Mouse (Mus musculus): ENCODE measurements around the gene Maip1. TPM values are rescaled to one million over a fixed set of nuclear protein-coding genes. Genes with fewer than 3 reads are reported as not detected.

The Maip1 gene
- polyA plus RNA-seq, 1 experiment from 2014 or later, result 16.8 TPM

DNA sequence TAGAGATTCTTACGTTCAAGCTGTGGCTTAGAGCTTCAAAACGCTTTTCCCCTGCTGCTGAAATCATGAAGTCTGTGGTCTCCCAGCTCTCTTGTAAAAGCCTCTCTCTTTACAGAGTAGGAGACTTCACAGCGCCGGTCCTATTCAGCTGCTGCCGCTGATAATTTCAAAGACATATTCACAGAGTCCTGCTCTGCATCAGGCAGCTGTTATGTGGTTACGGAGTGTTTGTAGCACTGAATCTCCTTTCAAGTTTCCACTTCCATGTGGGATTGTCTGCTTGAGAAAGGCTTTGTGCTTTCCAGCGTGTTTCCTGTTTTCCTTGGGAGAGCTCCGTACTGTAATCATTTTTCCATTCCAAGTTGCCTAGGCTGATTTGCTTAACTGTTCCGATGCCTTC is 30.8 kb downstream of the Maip1 start:
- 8% methylated on average over 9 of the region's 9 CpGs for WGBS
- Histone ChIP-seq H3K9ac (ENCODE audit: low read depth, low read length) (peak overlapping the region; percentile 47), H3K4me2 (ENCODE audit: low read depth, low read length) (peak overlapping the region; percentile 47), H3K36me3 (ENCODE audit: control insufficient read depth, insufficient read depth, low read length) (no peaks in the 10 kb centered on the region), H3K9me3 (ENCODE audit: control insufficient read depth, low read length) (no peaks in the 10 kb centered on the region), H3K4me1 (ENCODE audit: control insufficient read depth, insufficient read depth, low read length) (peaks cover 27% of the 10 kb centered on the region), H3K4me3 (ENCODE audit: low read depth, low read length) (peak overlapping the region; percentile 19), H3K27ac (replicated peaks; ENCODE audit: low read depth, low read length) (peak overlapping the region; percentile 85), H3K27me3 (replicated peaks; ENCODE audit: control insufficient read depth, insufficient read depth, low read length) (no peaks in the 10 kb centered on the region)
- ATAC-seq (ENCODE audit: low read depth), result peak; percentile 94
- DNase-seq (ENCODE audit: low spot score), result peak; percentile 95

DNA sequence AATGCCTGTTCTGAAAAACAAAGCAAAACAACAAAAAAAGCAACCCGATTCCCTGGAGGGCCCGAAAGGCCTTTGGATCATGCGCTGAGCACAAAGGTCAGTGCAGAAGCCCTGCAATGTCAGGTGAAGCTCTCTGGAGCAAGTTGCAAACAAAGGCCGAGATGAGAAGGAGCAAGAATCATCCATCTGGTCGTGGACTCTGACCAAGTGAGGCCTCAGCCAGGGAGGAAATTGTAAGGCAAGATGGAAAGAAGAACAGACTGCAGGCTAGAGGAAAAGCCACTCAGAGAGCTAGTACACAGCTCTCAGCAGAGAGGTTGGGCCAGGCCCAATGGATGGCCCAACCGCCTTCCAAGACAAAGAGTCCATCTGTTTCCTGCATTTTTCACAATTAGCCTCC is 32.9 kb downstream of the Maip1 start:
- 72% methylated on average over 6 of the region's 6 CpGs for WGBS
- H3K4me3 ChIP-seq (ENCODE audit: low read depth, low read length), result no peak overlapping the region

DNA sequence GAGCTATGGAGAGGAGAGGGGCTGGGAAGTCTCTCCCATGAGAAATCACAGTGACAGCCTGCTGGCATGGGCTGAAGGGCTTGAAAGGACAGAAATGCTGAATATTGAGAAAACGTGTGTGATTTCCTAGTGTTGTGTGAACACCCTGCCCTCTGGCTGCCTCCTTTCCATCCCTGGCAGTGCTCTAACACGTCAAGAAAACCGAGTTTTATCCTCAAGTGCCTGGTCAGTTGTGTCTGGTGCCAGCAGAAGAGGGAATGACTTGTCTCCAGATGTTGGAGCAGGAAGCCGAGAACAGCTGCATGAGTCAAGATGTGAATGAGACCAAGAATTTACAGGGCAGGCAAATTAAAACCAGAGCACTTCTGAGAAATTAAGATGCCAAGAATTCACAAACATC is 34.6 kb downstream of the Maip1 start:
- Histone ChIP-seq H3K4me1 (ENCODE audit: control insufficient read depth, insufficient read depth, low read length) (peaks cover 24% of the 10 kb centered on the region), H3K9ac (ENCODE audit: low read depth, low read length) (no peak overlapping the region), H3K36me3 (ENCODE audit: control insufficient read depth, insufficient read depth, low read length) (no peaks in the 10 kb centered on the region), H3K27me3 (replicated peaks; ENCODE audit: control insufficient read depth, insufficient read depth, low read length) (no peaks in the 10 kb centered on the region), H3K4me2 (ENCODE audit: low read depth, low read length) (no peak overlapping the region), H3K4me3 (ENCODE audit: low read depth, low read length) (no peak overlapping the region), H3K9me3 (ENCODE audit: control insufficient read depth, low read length) (no peaks in the 10 kb centered on the region), H3K27ac (replicated peaks; ENCODE audit: low read depth, low read length) (peak overlapping the region; percentile 35)
- DNase-seq (ENCODE audit: low spot score) (peak; percentile 77), ATAC-seq (ENCODE audit: low read depth) (no peak)
- 30% methylated on average over 4 of the region's 4 CpGs for WGBS

More for the DNA sequence above, 32.9 kb downstream of the Maip1 start:
- no peaks in the 10 kb centered on the region for H3K9me3 ChIP-seq (ENCODE audit: control insufficient read depth, low read length)
- DNase-seq (ENCODE audit: low spot score), result no peak
- H3K27ac ChIP-seq (replicated peaks; ENCODE audit: low read depth, low read length), result peak overlapping the region; percentile 17; the same call in 1 of the 2 replicates
- H3K9ac ChIP-seq (ENCODE audit: low read depth, low read length), result no peak overlapping the region
- no peaks in the 10 kb centered on the region for H3K36me3 ChIP-seq (ENCODE audit: control insufficient read depth, insufficient read depth, low read length)
- H3K27me3 ChIP-seq (replicated peaks; ENCODE audit: control insufficient read depth, insufficient read depth, low read length), result no peaks in the 10 kb centered on the region
- H3K4me1 ChIP-seq (ENCODE audit: control insufficient read depth, insufficient read depth, low read length), result peaks cover 27% of the 10 kb centered on the region
- ATAC-seq (ENCODE audit: low read depth), result no peak
- no peak overlapping the region for H3K4me2 ChIP-seq (ENCODE audit: low read depth, low read length)

DNA sequence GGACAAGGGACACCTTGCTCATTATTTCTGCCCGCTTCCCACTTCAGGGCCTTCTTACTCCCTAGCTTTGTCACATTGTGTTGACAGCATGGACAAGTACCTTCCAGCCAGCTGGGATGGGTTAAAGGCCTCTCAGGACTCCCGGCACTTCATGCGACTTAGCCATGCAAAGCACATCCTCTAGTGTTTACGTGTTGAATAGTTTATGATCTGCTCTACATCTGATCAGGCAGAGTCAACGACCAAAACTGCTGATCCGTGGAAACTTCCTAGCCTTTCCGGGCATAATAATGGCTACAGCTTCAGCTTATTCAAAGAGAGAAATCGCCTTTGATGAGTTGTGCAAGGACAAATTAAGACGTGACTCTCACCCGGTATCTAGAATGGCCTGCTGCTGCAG is 39.6 kb downstream of the Maip1 start:
- no peaks in the 10 kb centered on the region for H3K27me3 ChIP-seq (replicated peaks; ENCODE audit: control insufficient read depth, insufficient read depth, low read length)
- no peak overlapping the region for H3K4me3 ChIP-seq (ENCODE audit: low read depth, low read length)
- H3K4me2 ChIP-seq (ENCODE audit: low read depth, low read length), result no peak overlapping the region
- 80% methylated on average over 10 of the region's 10 CpGs for whole genome bisulfite sequencing
- H3K36me3 ChIP-seq (ENCODE audit: control insufficient read depth, insufficient read depth, low read length), result no peaks in the 10 kb centered on the region
- DNase-seq (ENCODE audit: low spot score) (no peak), ATAC-seq (ENCODE audit: low read depth) (no peak)
- 0 out of 2 replicates have a peak, but pooled peaks cover 4% of the 10 kb centered on the region for H3K4me1 ChIP-seq (ENCODE audit: control insufficient read depth, insufficient read depth, low read length)
- H3K27ac ChIP-seq (replicated peaks; ENCODE audit: low read depth, low read length), result no peak overlapping the region
- H3K9me3 ChIP-seq (ENCODE audit: control insufficient read depth, low read length), result no peaks in the 10 kb centered on the region
- H3K9ac ChIP-seq (ENCODE audit: low read depth, low read length), result no peak overlapping the region

DNA sequence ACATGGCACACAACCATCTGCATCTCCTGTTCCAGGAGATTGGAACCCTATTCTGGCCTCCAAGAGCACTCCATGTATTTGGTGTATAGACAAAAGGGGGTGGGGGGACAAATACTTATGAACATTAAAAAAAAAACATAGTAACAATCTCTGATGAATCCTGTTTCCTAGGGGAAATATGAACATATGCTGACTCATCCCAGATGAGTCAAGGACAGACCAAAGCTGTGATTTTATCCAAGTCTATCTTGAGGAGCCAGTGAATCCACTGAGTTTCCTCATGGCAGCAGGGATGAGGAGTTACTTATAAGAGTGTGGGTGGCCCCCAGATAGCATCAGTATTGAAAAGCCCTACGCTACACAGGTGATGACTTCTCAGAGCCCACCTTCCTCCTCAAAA is 44.1 kb downstream of the Maip1 start:
- H3K27ac ChIP-seq (replicated peaks; ENCODE audit: low read depth, low read length), result no peak overlapping the region
- no peaks in the 10 kb centered on the region for H3K36me3 ChIP-seq (ENCODE audit: control insufficient read depth, insufficient read depth, low read length)
- WGBS, result 100% methylated on average over 1 of the region's 1 CpGs
- DNase-seq (ENCODE audit: low spot score) (no peak), ATAC-seq (ENCODE audit: low read depth) (no peak)
- no peak overlapping the region for H3K9ac ChIP-seq (ENCODE audit: low read depth, low read length)
- H3K4me3 ChIP-seq (ENCODE audit: low read depth, low read length), result no peak overlapping the region
- no peaks in the 10 kb centered on the region for H3K9me3 ChIP-seq (ENCODE audit: control insufficient read depth, low read length)
- H3K4me2 ChIP-seq (ENCODE audit: low read depth, low read length), result no peak overlapping the region
- H3K27me3 ChIP-seq (replicated peaks; ENCODE audit: control insufficient read depth, insufficient read depth, low read length), result no peaks in the 10 kb centered on the region
- no peaks in the 10 kb centered on the region for H3K4me1 ChIP-seq (ENCODE audit: control insufficient read depth, insufficient read depth, low read length)

DNA sequence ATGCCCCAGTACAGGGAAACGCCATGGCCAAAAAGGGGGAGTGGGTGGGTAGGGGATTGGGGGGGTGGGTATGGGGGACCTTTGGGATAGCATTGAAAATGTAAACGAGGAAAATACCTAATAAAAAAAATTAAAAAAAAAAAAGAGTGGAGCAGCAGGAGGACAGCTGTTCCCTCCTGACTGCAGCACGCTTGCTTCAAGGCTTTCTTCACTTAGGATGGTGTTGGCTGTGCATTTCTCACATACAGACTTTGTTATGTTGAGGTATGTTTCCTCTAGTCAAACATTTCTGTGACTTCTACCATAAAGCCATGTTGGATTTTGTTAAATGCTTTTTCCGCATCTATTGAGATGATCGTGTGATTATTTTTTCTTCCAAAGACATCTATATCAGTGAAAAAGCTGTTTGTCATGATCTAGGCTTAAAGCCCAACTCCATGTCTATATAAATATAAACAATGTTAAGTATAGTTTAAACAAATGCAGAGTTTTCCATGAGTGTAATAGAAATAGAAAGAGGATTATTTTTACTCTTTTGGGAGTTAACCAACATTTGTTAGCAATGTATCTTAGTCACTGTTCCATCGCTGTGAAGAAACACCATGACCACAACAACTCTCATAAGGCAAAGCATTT is 54.3 kb downstream of the Maip1 start:
- H3K27me3 ChIP-seq (replicated peaks; ENCODE audit: control insufficient read depth, insufficient read depth, low read length), result no peaks in the 10 kb centered on the region
- H3K36me3 ChIP-seq (ENCODE audit: control insufficient read depth, insufficient read depth, low read length), result no peaks in the 10 kb centered on the region
- 74% methylated on average over 6 of the region's 6 CpGs for WGBS
- no peak for DNase-seq (ENCODE audit: low spot score)
- no peaks in the 10 kb centered on the region for H3K9me3 ChIP-seq (ENCODE audit: control insufficient read depth, low read length)
- no peak for ATAC-seq (ENCODE audit: low read depth)
- no peak overlapping the region for H3K4me3 ChIP-seq (ENCODE audit: low read depth, low read length)
- no peaks in the 10 kb centered on the region for H3K4me1 ChIP-seq (ENCODE audit: control insufficient read depth, insufficient read depth, low read length)
- no peak overlapping the region for H3K9ac ChIP-seq (ENCODE audit: low read depth, low read length)
- H3K4me2 ChIP-seq (ENCODE audit: low read depth, low read length), result no peak overlapping the region
- H3K27ac ChIP-seq (replicated peaks; ENCODE audit: low read depth, low read length), result no peak overlapping the region

Other genes with a start within 250 kb of the Maip1 start
- gene 1700066M21Rik, start 28.7 kb upstream of the Maip1 start, polyA plus RNA-seq (2014; fragmentation: Nextera tagmentation; extraction: Ambion mirVana), result 19.3 and 20.9 TPM in 2 replicates
- 21.7 and 25.8 TPM in 2 replicates for gene Tyw5, start 773 bp downstream of the Maip1 start, polyA plus RNA-seq (2014; fragmentation: Nextera tagmentation; extraction: Ambion mirVana)